Mouse (Mus musculus) induced T-regulatory cell, adult 2 months (primary cell): Measurements from ENCODE around the gene Prkce.

Experiments
- DNase-seq: peaks from one replicate; pipeline ENCODE4 v3.0.0-alpha.2; 2012; ENCODE audit warnings: low read depth

Gene Prkce

GRCm38 (mm10) chr17:86637311-86637710, 469.7 kb downstream of the Prkce start:
- no peak for DNase-seq

DNA sequence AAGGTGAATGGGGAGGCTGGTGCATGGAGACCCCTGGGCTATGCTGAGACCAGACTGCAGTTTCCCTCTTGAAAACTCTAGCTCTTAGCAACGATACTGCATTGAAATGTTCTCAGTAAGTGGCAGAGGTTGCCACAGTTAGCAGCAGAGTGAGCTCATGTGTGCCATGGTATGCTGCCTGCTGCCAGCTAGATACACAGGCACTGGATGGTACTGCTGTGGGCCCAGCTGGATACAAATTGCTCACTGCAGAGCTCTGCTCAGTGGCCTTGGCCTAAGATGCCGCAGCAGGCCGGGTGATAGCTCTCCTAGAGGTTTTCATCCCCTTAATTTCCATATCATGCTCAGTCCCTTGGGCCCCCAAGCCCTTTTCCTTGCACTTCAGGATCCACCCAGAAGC, 471.7 kb downstream of the Prkce start:
- no peak for DNase-seq

DNA sequence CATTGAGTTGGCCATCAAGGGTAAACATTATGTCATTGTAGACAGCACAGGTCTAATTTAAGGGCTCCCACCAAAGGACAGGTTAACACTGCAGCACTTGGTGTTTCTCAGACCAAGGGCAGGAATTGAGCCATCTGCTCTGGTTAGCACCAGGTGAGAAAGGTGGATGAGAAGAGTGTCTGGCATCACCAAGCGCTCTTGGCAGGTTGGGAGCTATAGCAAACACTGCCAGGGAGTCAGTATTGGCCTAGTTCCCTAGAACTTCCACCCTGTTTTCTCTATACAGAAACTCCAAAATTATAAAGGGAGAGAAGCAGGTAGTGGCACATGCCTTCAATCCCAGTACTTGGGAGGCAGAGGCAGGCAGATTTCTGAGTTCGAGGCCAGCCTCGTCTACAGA, 479.6 kb downstream of the Prkce start:
- DNase-seq, result no peak

DNA sequence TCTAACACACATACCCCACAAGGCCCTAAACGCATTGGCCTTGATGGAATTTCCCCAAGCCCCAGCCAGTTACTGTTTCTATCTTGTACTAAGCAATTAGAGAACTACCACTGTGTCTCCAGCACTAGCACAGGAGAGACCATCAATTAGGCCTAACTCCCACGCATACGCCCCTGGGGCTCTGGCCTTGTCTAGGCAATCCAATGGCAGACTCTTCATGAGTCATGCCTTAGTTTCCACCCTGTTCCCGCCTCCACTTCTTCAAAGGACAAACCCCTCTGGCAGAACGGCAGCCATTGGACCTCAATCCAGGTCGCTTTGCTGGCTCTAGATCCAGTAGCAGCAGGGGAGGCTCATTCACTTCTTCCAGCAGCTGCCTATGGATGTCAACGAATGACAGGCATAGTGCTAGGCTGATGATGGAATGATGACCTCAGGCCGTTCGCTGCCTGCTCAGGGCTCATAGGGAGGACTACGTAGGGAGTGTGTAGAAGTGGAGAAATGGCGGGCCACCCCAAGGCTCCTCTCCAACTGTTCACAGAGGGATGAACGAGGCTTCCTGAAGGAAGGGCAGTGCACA, 481.4 kb downstream of the Prkce start:
- no peak for DNase-seq

GRCm38 (mm10) chr17:86650241-86650640, 482.7 kb downstream of the Prkce start:
- no peak for DNase-seq

- DNase-seq, result no peak
These were observed 483.5 kb downstream of the Prkce start for GRCm38 (mm10) chr17:86651091-86651490.

DNA sequence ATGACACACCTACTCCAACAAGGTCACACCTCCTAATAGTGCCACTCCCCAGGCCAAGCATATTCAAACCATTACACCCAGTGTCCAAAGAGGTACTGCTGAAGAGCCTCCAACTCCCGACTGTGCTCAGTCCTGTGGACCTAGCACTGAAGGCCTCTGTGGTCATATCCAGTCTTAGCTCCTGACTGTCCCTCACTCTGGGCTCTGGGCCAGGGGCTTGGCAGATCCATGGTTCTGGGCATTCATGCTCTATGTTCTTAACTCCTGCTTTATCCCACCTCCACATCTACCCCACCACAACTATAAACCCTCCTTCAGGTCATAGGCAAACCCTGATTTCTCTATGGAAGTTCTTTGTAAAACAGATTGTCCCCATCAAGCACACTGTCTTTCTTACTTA, 485.2 kb downstream of the Prkce start:
- DNase-seq, result no peak

- DNase-seq, result no peak
These were observed 488.8 kb downstream of the Prkce start for GRCm38 (mm10) chr17:86656369-86656768.

- DNase-seq, result no peak
These were observed 494.7 kb downstream of the Prkce start for GRCm38 (mm10) chr17:86662301-86662700.

GRCm38 (mm10) chr17:86663471-86663870, 495.9 kb downstream of the Prkce start:
- no peak for DNase-seq

- DNase-seq, result no peak
These were observed 500.4 kb downstream of the Prkce start for GRCm38 (mm10) chr17:86667836-86668600.

DNA sequence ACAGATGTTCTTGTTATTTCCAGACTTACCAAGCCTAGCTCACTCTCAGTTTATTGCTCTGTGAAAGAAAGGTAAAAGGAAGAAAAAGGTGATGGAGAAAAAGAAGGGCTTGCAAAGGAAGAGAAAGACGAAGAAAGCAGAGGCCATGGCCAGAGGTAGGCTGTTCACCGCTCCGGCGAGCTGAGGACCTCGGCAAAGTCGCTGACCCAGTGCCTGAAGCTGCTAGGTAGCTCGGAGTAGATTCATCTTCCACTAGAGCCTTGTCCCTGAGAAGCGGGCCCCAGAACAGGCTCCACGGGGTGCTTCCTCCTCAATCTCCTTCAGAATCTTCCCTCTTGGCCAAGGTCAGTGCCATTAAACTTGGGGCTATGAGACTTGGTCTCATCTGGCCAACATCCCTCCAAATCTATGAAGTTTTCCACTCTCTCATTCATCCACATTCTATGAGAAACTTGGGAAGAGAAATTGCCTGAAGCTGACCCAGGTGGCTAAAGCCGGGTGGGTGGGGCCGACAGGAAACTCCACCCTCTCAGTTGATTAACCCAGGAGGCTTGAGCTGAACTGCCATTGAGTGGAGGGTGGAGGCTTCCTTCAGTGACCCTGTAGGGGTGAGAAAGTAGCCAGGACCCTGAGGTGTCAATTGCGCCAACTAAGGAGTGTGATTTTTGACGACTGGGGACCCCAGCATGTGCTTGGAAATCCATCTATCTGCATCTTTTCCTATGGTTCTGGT, 502.2 kb downstream of the Prkce start:
- no peak for DNase-seq

DNA sequence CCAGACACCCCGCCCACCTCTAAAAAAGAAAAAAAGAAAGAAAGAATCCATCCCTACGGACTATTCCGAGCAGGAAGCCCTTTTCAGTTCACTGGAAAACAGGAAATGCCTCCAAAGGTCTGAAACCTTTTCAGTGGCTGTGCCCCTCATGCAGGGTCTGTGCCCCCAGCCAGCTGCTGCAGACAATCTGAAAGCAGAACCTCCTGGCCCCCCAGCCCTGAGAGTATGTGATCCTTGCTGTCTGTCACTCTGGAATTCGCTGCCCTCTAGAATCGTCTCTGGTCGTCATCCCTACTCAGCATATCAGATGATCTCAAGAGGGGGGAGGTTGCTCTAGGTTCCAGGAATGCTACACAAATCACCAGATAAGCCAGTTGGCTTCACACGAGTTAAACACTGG, 503.1 kb downstream of the Prkce start:
- no peak for DNase-seq

GRCm38 (mm10) chr17:86674971-86675370, 507.4 kb downstream of the Prkce start:
- no peak for DNase-seq

- no peak for DNase-seq
These were observed 508.8 kb downstream of the Prkce start for GRCm38 (mm10) chr17:86676336-86676735.

GRCm38 (mm10) chr17:86676909-86677308, 509.3 kb downstream of the Prkce start:
- DNase-seq, result no peak

- DNase-seq, result no peak
These were observed 517.7 kb downstream of the Prkce start for GRCm38 (mm10) chr17:86685263-86685662.

GRCm38 (mm10) chr17:86687021-86687420, 519.4 kb downstream of the Prkce start:
- no peak for DNase-seq

DNA sequence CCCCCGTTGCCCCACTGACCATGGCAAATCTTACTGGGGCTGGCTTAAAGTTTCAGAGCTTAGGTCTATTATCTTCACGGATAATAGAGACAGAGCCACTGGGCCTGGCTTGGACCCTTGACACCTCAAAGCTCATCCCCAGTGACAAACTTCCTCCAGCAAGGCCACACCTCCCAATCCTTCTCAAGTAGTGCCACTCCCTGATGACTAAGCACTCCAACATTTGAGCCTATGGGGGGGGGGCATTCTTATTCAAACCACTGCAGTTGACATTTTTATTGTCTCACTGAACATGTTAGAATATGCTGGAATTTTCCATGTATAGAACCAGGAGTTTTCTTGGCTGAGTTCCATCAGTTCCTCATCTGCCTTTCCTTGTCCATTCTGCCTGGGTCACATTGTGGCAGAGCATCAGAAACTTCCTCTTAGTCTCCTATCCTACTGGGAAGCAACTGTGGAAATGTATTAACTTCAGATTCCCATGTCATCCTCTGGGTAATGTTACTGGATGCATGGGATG, 523.3 kb downstream of the Prkce start:
- no peak for DNase-seq

GRCm38 (mm10) chr17:86697751-86698150, 530.2 kb downstream of the Prkce start:
- DNase-seq, result no peak

- no peak for DNase-seq
These were observed 535.8 kb downstream of the Prkce start for GRCm38 (mm10) chr17:86703336-86703735.

- DNase-seq, result no peak
These were observed 537.7 kb downstream of the Prkce start for GRCm38 (mm10) chr17:86705236-86705635.

- no peak for DNase-seq
These were observed 538.9 kb downstream of the Prkce start for GRCm38 (mm10) chr17:86706467-86706866.
